Mouse (Mus musculus): ENCODE measurements around the gene Wdr62. TPM values are rescaled to one million over a fixed set of nuclear protein-coding genes. Genes with fewer than 3 reads are reported as not detected.
"Not testable (repeated sequence)": the region's sequence is repeated elsewhere in the genome, so short reads cannot be mapped to it uniquely, and the experiment has no call there.

Gene Wdr62
- polyA plus RNA-seq, 1 experiment from 2014 or later: 9.7 TPM

GRCm38 (mm10) chr7:30219293-30220007, 60.8 kb downstream of the Wdr62 start:
- Histone ChIP-seq H3K4me1 (ENCODE audit: insufficient read depth, low read length) (peaks cover 10% of the 10 kb centered on the region; the same call in 1 of the 2 replicates), H3K27me3 (ENCODE audit: insufficient read depth, low read length) (no peaks in the 10 kb centered on the region), H3K27ac (ENCODE audit: low read length) (peak overlapping the region; percentile 81), H3K36me3 (ENCODE audit: insufficient read depth, low read length) (peaks cover 18% of the 10 kb centered on the region), H3K4me3 (ENCODE audit: low read length) (peak overlapping the region; percentile 61), H3K9ac (replicated peaks; ENCODE audit: low read length) (peak overlapping the region; percentile 68), H3K9me3 (ENCODE audit: low read length) (no peaks in the 10 kb centered on the region), H3K4me2 (replicated peaks; ENCODE audit: low read depth, low read length) (peak overlapping the region; percentile 97)
- WGBS: 1% methylated on average over 16 of the region's 16 CpGs
- ATAC-seq (ENCODE audit: low FRiP score, low TSS enrichment): peak; percentile 80

- Histone ChIP-seq H3K4me3 (ENCODE audit: low read length) (no peak overlapping the region), H3K4me1 (ENCODE audit: insufficient read depth, low read length) (peaks cover 10% of the 10 kb centered on the region; the same call in 1 of the 2 replicates), H3K4me2 (replicated peaks; ENCODE audit: low read depth, low read length) (no peak overlapping the region), H3K27ac (ENCODE audit: low read length) (no peak overlapping the region), H3K36me3 (ENCODE audit: insufficient read depth, low read length) (no peaks in the 10 kb centered on the region), H3K9me3 (ENCODE audit: low read length) (no peaks in the 10 kb centered on the region), H3K27me3 (ENCODE audit: insufficient read depth, low read length) (no peaks in the 10 kb centered on the region), H3K9ac (replicated peaks; ENCODE audit: low read length) (no peak overlapping the region)
- WGBS: 63% methylated on average over 2 of the region's 2 CpGs
- no peak; the same call in 1 of the 2 replicates for ATAC-seq (ENCODE audit: low FRiP score, low TSS enrichment)
Observed at GRCm38 (mm10) chr7:30217277-30217676, 62.9 kb downstream of the Wdr62 start.

GRCm38 (mm10) chr7:30216723-30217151, 63.5 kb downstream of the Wdr62 start:
- WGBS: under 1% methylated on average over 13 of the region's 16 CpGs

GRCm38 (mm10) chr7:30215875-30216274, 64.3 kb downstream of the Wdr62 start:
- H3K27me3 ChIP-seq (ENCODE audit: insufficient read depth, low read length): no peaks in the 10 kb centered on the region

More at GRCm38 (mm10) chr7:30216723-30217151, 63.5 kb downstream of the Wdr62 start:
- Histone ChIP-seq H3K36me3 (ENCODE audit: insufficient read depth, low read length) (no peaks in the 10 kb centered on the region), H3K4me2 (replicated peaks; ENCODE audit: low read depth, low read length) (peak overlapping the region; percentile 39), H3K27ac (ENCODE audit: low read length) (no peak overlapping the region), H3K9ac (replicated peaks; ENCODE audit: low read length) (peak overlapping the region; percentile 23; the same call in 1 of the 2 replicates), H3K4me1 (ENCODE audit: insufficient read depth, low read length) (peaks cover 10% of the 10 kb centered on the region; the same call in 1 of the 2 replicates), H3K4me3 (ENCODE audit: low read length) (0 out of 2 replicates have a peak overlapping the region, but pooled peaks have one; percentile 6), H3K9me3 (ENCODE audit: low read length) (no peaks in the 10 kb centered on the region), H3K27me3 (ENCODE audit: insufficient read depth, low read length) (no peaks in the 10 kb centered on the region)
- peak; percentile 46 for ATAC-seq (ENCODE audit: low FRiP score, low TSS enrichment)

GRCm38 (mm10) chr7:30213881-30214280, 66.3 kb downstream of the Wdr62 start:
- no peak for ATAC-seq (ENCODE audit: low FRiP score, low TSS enrichment)
- Histone ChIP-seq H3K27me3 (ENCODE audit: insufficient read depth, low read length) (no peaks in the 10 kb centered on the region), H3K4me2 (replicated peaks; ENCODE audit: low read depth, low read length) (no peak overlapping the region), H3K4me3 (ENCODE audit: low read length) (no peak overlapping the region), H3K9me3 (ENCODE audit: low read length) (no peaks in the 10 kb centered on the region), H3K36me3 (ENCODE audit: insufficient read depth, low read length) (no peaks in the 10 kb centered on the region), H3K4me1 (ENCODE audit: insufficient read depth, low read length) (0 out of 2 replicates have a peak, but pooled peaks cover 1% of the 10 kb centered on the region), H3K9ac (replicated peaks; ENCODE audit: low read length) (no peak overlapping the region), H3K27ac (ENCODE audit: low read length) (no peak overlapping the region)
- WGBS: 86% methylated on average over 3 of the region's 3 CpGs

More at GRCm38 (mm10) chr7:30215875-30216274, 64.3 kb downstream of the Wdr62 start:
- no peaks in the 10 kb centered on the region for H3K9me3 ChIP-seq (ENCODE audit: low read length)
- H3K36me3 ChIP-seq (ENCODE audit: insufficient read depth, low read length): no peaks in the 10 kb centered on the region
- WGBS: 95% methylated on average over 3 of the region's 3 CpGs
- H3K4me1 ChIP-seq (ENCODE audit: insufficient read depth, low read length): peaks cover 10% of the 10 kb centered on the region; the same call in 1 of the 2 replicates
- no peak overlapping the region for H3K4me3 ChIP-seq (ENCODE audit: low read length)
- H3K4me2 ChIP-seq (replicated peaks; ENCODE audit: low read depth, low read length): no peak overlapping the region
- no peak overlapping the region for H3K27ac ChIP-seq (ENCODE audit: low read length)
- no peak overlapping the region for H3K9ac ChIP-seq (replicated peaks; ENCODE audit: low read length)
- no peak for ATAC-seq (ENCODE audit: low FRiP score, low TSS enrichment)

- H3K9ac ChIP-seq (replicated peaks; ENCODE audit: low read length): no peak overlapping the region
- H3K27ac ChIP-seq (ENCODE audit: low read length): no peak overlapping the region
- H3K9me3 ChIP-seq (ENCODE audit: low read length): no peaks in the 10 kb centered on the region
- ATAC-seq (ENCODE audit: low FRiP score, low TSS enrichment): no peak
- no peaks in the 10 kb centered on the region for H3K4me1 ChIP-seq (ENCODE audit: insufficient read depth, low read length)
- no peaks in the 10 kb centered on the region for H3K27me3 ChIP-seq (ENCODE audit: insufficient read depth, low read length)
- H3K4me2 ChIP-seq (replicated peaks; ENCODE audit: low read depth, low read length): no peak overlapping the region
- H3K36me3 ChIP-seq (ENCODE audit: insufficient read depth, low read length): no peaks in the 10 kb centered on the region
- H3K4me3 ChIP-seq (ENCODE audit: low read length): no peak overlapping the region
- WGBS: 23% methylated on average over 4 of the region's 4 CpGs
Observed at GRCm38 (mm10) chr7:30211025-30211424, 69.2 kb downstream of the Wdr62 start.

- not testable (repeated sequence) for H3K36me3 ChIP-seq (ENCODE audit: insufficient read depth, low read length); H3K4me3 ChIP-seq (ENCODE audit: low read length); H3K4me2 ChIP-seq (replicated peaks; ENCODE audit: low read depth, low read length); H3K4me1 ChIP-seq (ENCODE audit: insufficient read depth, low read length); H3K27ac ChIP-seq (ENCODE audit: low read length); H3K9ac ChIP-seq (replicated peaks; ENCODE audit: low read length); H3K27me3 ChIP-seq (ENCODE audit: insufficient read depth, low read length); ATAC-seq (ENCODE audit: low FRiP score, low TSS enrichment); H3K9me3 ChIP-seq (ENCODE audit: low read length)
- WGBS: 54% methylated on average over 5 of the region's 5 CpGs
Observed at GRCm38 (mm10) chr7:30206364-30206763, 73.9 kb downstream of the Wdr62 start.

- Histone ChIP-seq H3K9ac (replicated peaks; ENCODE audit: low read length) (no peak overlapping the region), H3K4me3 (ENCODE audit: low read length) (no peak overlapping the region), H3K9me3 (ENCODE audit: low read length) (no peaks in the 10 kb centered on the region), H3K36me3 (ENCODE audit: insufficient read depth, low read length) (no peaks in the 10 kb centered on the region), H3K4me1 (ENCODE audit: insufficient read depth, low read length) (0 out of 2 replicates have a peak, but pooled peaks cover 2% of the 10 kb centered on the region), H3K4me2 (replicated peaks; ENCODE audit: low read depth, low read length) (no peak overlapping the region), H3K27ac (ENCODE audit: low read length) (no peak overlapping the region), H3K27me3 (ENCODE audit: insufficient read depth, low read length) (no peaks in the 10 kb centered on the region)
- 3% methylated on average over 2 of the region's 2 CpGs for WGBS
- ATAC-seq (ENCODE audit: low FRiP score, low TSS enrichment): no peak
Observed at GRCm38 (mm10) chr7:30205383-30205782, 74.8 kb downstream of the Wdr62 start.

- H3K4me1 ChIP-seq (ENCODE audit: insufficient read depth, low read length): 0 out of 2 replicates have a peak, but pooled peaks cover 3% of the 10 kb centered on the region
- H3K36me3 ChIP-seq (ENCODE audit: insufficient read depth, low read length): no peaks in the 10 kb centered on the region
- no peaks in the 10 kb centered on the region for H3K27me3 ChIP-seq (ENCODE audit: insufficient read depth, low read length)
- 46% methylated on average over 8 of the region's 8 CpGs for WGBS
- H3K27ac ChIP-seq (ENCODE audit: low read length): no peak overlapping the region
- no peak overlapping the region for H3K9ac ChIP-seq (replicated peaks; ENCODE audit: low read length)
- no peaks in the 10 kb centered on the region for H3K9me3 ChIP-seq (ENCODE audit: low read length)
- no peak overlapping the region for H3K4me2 ChIP-seq (replicated peaks; ENCODE audit: low read depth, low read length)
- H3K4me3 ChIP-seq (ENCODE audit: low read length): no peak overlapping the region
- ATAC-seq (ENCODE audit: low FRiP score, low TSS enrichment): no peak
Observed at GRCm38 (mm10) chr7:30204380-30204779, 75.8 kb downstream of the Wdr62 start.

Data from kidney, embryonic 16.5 days (tissue).